33 mouse cellular contexts compared by ENCODE assay signal in genomic region chr1:93835211-93835610, GRCm38 (mm10). TPM values are rescaled to one million over a fixed set of nuclear protein-coding genes. Genes with fewer than 3 reads are reported as not detected.
DNase-seq lines count a peak whose midpoint lies in the region; ATAC-seq lines count a peak whose summit lies in the region.
"Had no signal": no experiment of that assay in that cellular context is flagged by ENCODE, and none has a peak within 500 bp of the region (broad histone marks: within the 10 kb centered on the region; RNA-seq: fewer than 3 reads in every experiment).

No protein-coding gene starts in this region.

- ATAC-seq in embryonic facial prominence, embryonic 13.5 days (ENCODE audit: insufficient number of reproducible peaks, insufficient read depth, low FRiP score, low TSS enrichment, low read depth) = peak; percentile 56
- ATAC-seq: activated CD4-positive, CD25-positive, alpha-beta regulatory T cell, adult 4 months; forebrain, embryonic 14.5 days; inflammation-experienced regulatory T-cells, adult 6 months had no signal

- H3K27me3 ChIP-seq in embryonic facial prominence, embryonic 13.5 days = no peaks in the 10 kb centered on the region
- no peaks in the 10 kb centered on the region for H3K27me3 ChIP-seq in embryonic facial prominence, embryonic 10.5 days (replicated peaks; ENCODE audit: low read depth, poor library complexity, severe bottlenecking)
- H3K27me3 ChIP-seq: hindbrain, embryonic 12.5 days; limb, embryonic 15.5 days; megakaryocyte, embryonic 14.5 days; Patski had no signal

- 90% methylated on average over 4 of the region's 4 CpGs for WGBS in embryonic facial prominence, embryonic 13.5 days
- WGBS in embryonic facial prominence, embryonic 10.5 days = 91% methylated on average over 4 of the region's 4 CpGs

- H3K36me3 ChIP-seq in embryonic facial prominence, embryonic 13.5 days = peaks cover 34% of the 10 kb centered on the region
- peaks cover 35% of the 10 kb centered on the region for H3K36me3 ChIP-seq in embryonic facial prominence, embryonic 10.5 days (replicated peaks)

- H3K27ac ChIP-seq in embryonic facial prominence, embryonic 13.5 days = no peak overlapping the region
- H3K27ac ChIP-seq in embryonic facial prominence, embryonic 10.5 days (replicated peaks) = no peak overlapping the region
- H3K27ac ChIP-seq: gastrocnemius, adult 2 months; hindbrain, embryonic 12.5 days; limb, embryonic 15.5 days; liver, embryonic 14.5 days had no signal

- DNase-seq in embryonic facial prominence, embryonic 10.5 days (ENCODE audit: low spot score) = no peak
- peak; percentile 3 for DNase-seq in layer of hippocampus, adult 11-12 months (ENCODE audit: low spot score)
- no peak for DNase-seq in layer of hippocampus, adult 18-20 months (ENCODE audit: low spot score in 2 of 2)
- DNase-seq in MN1 (ENCODE audit: low spot score) = peak; percentile 1
- DNase-seq in lung, postnatal 10 days = no peak
- no peak for DNase-seq in urinary bladder, adult 18-20 months (ENCODE audit: low spot score in 2 of 2)
- DNase-seq: adrenal gland, postnatal 36 days; B cell, adult 2 months; cerebellum, adult 11-12 months; cerebellum, postnatal 14 days; gastrocnemius, adult 2 months; heart, postnatal 10 days; kidney, adult 2 months; kidney, postnatal 10 days; layer of hippocampus, postnatal 36 days; lung, embryonic 14.5 days; lung, postnatal 36 days; midbrain, embryonic 14.5 days; right cerebral cortex, postnatal 14 days; spleen, adult 18-20 months; thymus, postnatal 14 days had no signal

- no peak overlapping the region for H3K9ac ChIP-seq in embryonic facial prominence, embryonic 13.5 days
- H3K9ac ChIP-seq: hindbrain, embryonic 12.5 days; limb, embryonic 15.5 days; liver, embryonic 14.5 days; lung, embryonic 14.5 days had no signal

- H3K4me1 ChIP-seq in embryonic facial prominence, embryonic 13.5 days = no peaks in the 10 kb centered on the region
- no peaks in the 10 kb centered on the region for H3K4me1 ChIP-seq in embryonic facial prominence, embryonic 10.5 days
- H3K4me1 ChIP-seq: hindbrain, embryonic 12.5 days; limb, embryonic 15.5 days had no signal

- H3K9me3 ChIP-seq in embryonic facial prominence, embryonic 13.5 days = no peaks in the 10 kb centered on the region
- no peaks in the 10 kb centered on the region for H3K9me3 ChIP-seq in embryonic facial prominence, embryonic 10.5 days
- H3K9me3 ChIP-seq: hindbrain, embryonic 12.5 days; limb, embryonic 15.5 days; megakaryocyte, embryonic 14.5 days had no signal

- no peak overlapping the region for H3K4me2 ChIP-seq in embryonic facial prominence, embryonic 13.5 days
- H3K4me2 ChIP-seq: heart, embryonic 11.5 days; hindbrain, embryonic 12.5 days; limb, embryonic 15.5 days; lung, embryonic 14.5 days had no signal

- H3K4me3 ChIP-seq in embryonic facial prominence, embryonic 13.5 days = no peak overlapping the region
- H3K4me3 ChIP-seq in embryonic facial prominence, embryonic 10.5 days = no peak overlapping the region
- H3K4me3 ChIP-seq: gastrocnemius, adult 2 months; hindbrain, embryonic 12.5 days; limb, embryonic 15.5 days; megakaryocyte, embryonic 14.5 days had no signal

RNA-seq across cellular contexts. Expression of gene D2hgdh, which starts 10.5 kb away (rescaled TPM):
- polyA plus RNA-seq in embryonic facial prominence, embryonic 13.5 days (2015; fragmentation: Nextera tagmentation; extraction: Ambion mirVana) = 18.1 and 19.4 TPM in 2 replicates
- 15.0 and 15.7 TPM in 2 replicates for polyA plus RNA-seq in embryonic facial prominence, embryonic 10.5 days (2016; fragmentation: Nextera tagmentation; extraction: Ambion mirVana)
- 10 to 100 TPM; 15.8 to 17.9 TPM for total RNA-seq in layer of hippocampus, adult 18-20 months (2021)

RNA-seq across cellular contexts. Expression of gene Gal3st2, which starts 25.9 kb away (rescaled TPM):
- polyA plus RNA-seq in embryonic facial prominence, embryonic 13.5 days (2015; fragmentation: Nextera tagmentation; extraction: Ambion mirVana) = 0.30 TPM in 1 of 2 replicates, not detected in the other
- not detected in 2 replicates for polyA plus RNA-seq in embryonic facial prominence, embryonic 10.5 days (2016; fragmentation: Nextera tagmentation; extraction: Ambion mirVana)
- not detected for total RNA-seq in layer of hippocampus, adult 18-20 months (2021)
- total RNA-seq: adrenal gland, postnatal 36 days; gastrocnemius, adult 2 months; left cerebral cortex, postnatal 10 days had no signal
- polyA plus RNA-seq: activated CD4-positive, CD25-positive, alpha-beta regulatory T cell, adult 4 months; forebrain, embryonic 14.5 days; hindbrain, embryonic 12.5 days; inflammation-experienced regulatory T-cells, adult 6 months; limb, embryonic 15.5 days; liver, embryonic 14.5 days; lung, embryonic 14.5 days; neural tube, embryonic 11.5 days; Patski had no signal

RNA-seq across cellular contexts. Expression of gene Ing5, which starts 31.4 kb away (rescaled TPM):
- polyA plus RNA-seq in embryonic facial prominence, embryonic 13.5 days (2015; fragmentation: Nextera tagmentation; extraction: Ambion mirVana) = 16.1 and 16.5 TPM in 2 replicates
- polyA plus RNA-seq in embryonic facial prominence, embryonic 10.5 days (2016; fragmentation: Nextera tagmentation; extraction: Ambion mirVana) = 26.3 and 27.2 TPM in 2 replicates
- total RNA-seq in layer of hippocampus, adult 18-20 months (2021) = 10 to 100 TPM; 12.6 to 14.7 TPM

RNA-seq across cellular contexts. Expression of gene Dtymk, which starts 33.5 kb away (rescaled TPM):
- 267 and 281 TPM in 2 replicates for polyA plus RNA-seq in embryonic facial prominence, embryonic 13.5 days (2015; fragmentation: Nextera tagmentation; extraction: Ambion mirVana)
- polyA plus RNA-seq in embryonic facial prominence, embryonic 10.5 days (2016; fragmentation: Nextera tagmentation; extraction: Ambion mirVana) = 280 and 291 TPM in 2 replicates
- total RNA-seq in layer of hippocampus, adult 18-20 months (2021) = 10 to 100 TPM; 54.2 to 54.8 TPM

Comparison
In these comparisons a context has a peak if more than half of its experiments do, and no peak if none do; other contexts are left out.
1. DNase-seq: peak in layer of hippocampus, adult 11-12 months (single experiment) and MN1 (single experiment); none in embryonic facial prominence, embryonic 10.5 days (single experiment), layer of hippocampus, adult 18-20 months (0 of 2), lung, postnatal 10 days (single experiment) and urinary bladder, adult 18-20 months (0 of 2).